ENCODE assay signal across 8 mouse cellular contexts in the genomic region with DNA sequence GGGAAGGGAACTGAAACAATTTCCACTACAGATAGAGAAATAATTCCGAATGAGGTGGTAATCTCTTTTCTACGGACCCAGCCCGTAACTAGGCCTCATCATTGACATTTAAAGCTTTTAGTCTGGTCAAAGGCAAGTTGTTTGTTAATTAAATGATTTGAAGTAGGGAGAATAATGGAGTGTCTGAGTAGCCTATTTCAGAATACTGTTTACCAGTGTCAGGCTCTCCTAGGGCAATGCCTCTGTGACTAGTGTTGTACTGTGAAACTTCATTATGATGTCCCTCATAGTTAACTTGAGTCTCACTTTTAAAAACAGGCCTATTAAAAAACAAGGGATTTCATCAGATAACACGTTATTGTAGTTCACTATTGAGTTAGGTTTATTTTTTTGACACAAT. TPM values are rescaled to one million over a fixed set of nuclear protein-coding genes. Genes with fewer than 3 reads are reported as not detected.
DNase-seq lines count a peak whose midpoint lies in the region; ATAC-seq lines count a peak whose summit lies in the region.

No protein-coding gene starts in this region.

- peak overlapping the region; percentile 73 for H3K4me2 ChIP-seq in heart, embryonic 13.5 days
- peak overlapping the region; percentile 60 for H3K4me2 ChIP-seq in midbrain, embryonic 12.5 days (replicated peaks)

- H3K36me3 ChIP-seq in heart, embryonic 13.5 days: no peaks in the 10 kb centered on the region
- peaks cover 21% of the 10 kb centered on the region; the same call in 1 of the 2 replicates for H3K36me3 ChIP-seq in hindbrain, embryonic 10.5 days
- no peaks in the 10 kb centered on the region for H3K36me3 ChIP-seq in midbrain, embryonic 12.5 days

- H3K27me3 ChIP-seq in heart, embryonic 13.5 days (replicated peaks): no peaks in the 10 kb centered on the region
- no peaks in the 10 kb centered on the region for H3K27me3 ChIP-seq in hindbrain, embryonic 10.5 days (ENCODE audit: insufficient read depth, poor library complexity, severe bottlenecking)
- no peaks in the 10 kb centered on the region for H3K27me3 ChIP-seq in midbrain, embryonic 12.5 days

- WGBS in heart, embryonic 13.5 days: 0% methylated on average over 4 of the region's 4 CpGs
- 1% methylated on average over 4 of the region's 4 CpGs for whole genome bisulfite sequencing in hindbrain, embryonic 10.5 days
- 2% methylated on average over 4 of the region's 4 CpGs for WGBS in midbrain, embryonic 12.5 days

- DNase-seq in heart, postnatal 4 days: no peak
- peak; percentile 46 for DNase-seq in adipocyte (ENCODE audit: low spot score)
- no peak for DNase-seq in hindbrain, embryonic 10.5 days (ENCODE audit: low spot score)
- DNase-seq in adrenal gland, postnatal 36 days: no peak
- DNase-seq in left cerebral cortex, adult 11 months (ENCODE audit: low spot score): no peak
- no peak for DNase-seq in gastrocnemius, postnatal 4 days (ENCODE audit: low spot score in 2 of 2)

- H3K4me3 ChIP-seq in heart, embryonic 13.5 days: peak overlapping the region; percentile 96
- peak overlapping the region; percentile 96 for H3K4me3 ChIP-seq in hindbrain, embryonic 10.5 days
- peak overlapping the region; percentile 93 for H3K4me3 ChIP-seq in midbrain, embryonic 12.5 days

- H3K27ac ChIP-seq in heart, embryonic 13.5 days (replicated peaks): peak overlapping the region; percentile 100
- H3K27ac ChIP-seq in hindbrain, embryonic 10.5 days: peak overlapping the region; percentile 99
- peak overlapping the region; percentile 99 for H3K27ac ChIP-seq in midbrain, embryonic 12.5 days (replicated peaks)

- H3K9ac ChIP-seq in heart, embryonic 13.5 days: peak overlapping the region; percentile 99
- peak overlapping the region; percentile 99 for H3K9ac ChIP-seq in midbrain, embryonic 12.5 days (replicated peaks)

- ATAC-seq in heart, embryonic 13.5 days (ENCODE audit: extremely low read depth, insufficient number of reproducible peaks, low FRiP score, low TSS enrichment): no peak
- no peak for ATAC-seq in midbrain, embryonic 12.5 days (ENCODE audit: low FRiP score, low read depth)

- peaks cover 28% of the 10 kb centered on the region for H3K4me1 ChIP-seq in heart, embryonic 13.5 days
- H3K4me1 ChIP-seq in hindbrain, embryonic 10.5 days (replicated peaks): peaks cover 18% of the 10 kb centered on the region
- H3K4me1 ChIP-seq in midbrain, embryonic 12.5 days: peaks cover 20% of the 10 kb centered on the region

- H3K9me3 ChIP-seq in heart, embryonic 13.5 days: no peaks in the 10 kb centered on the region
- H3K9me3 ChIP-seq in hindbrain, embryonic 10.5 days: no peaks in the 10 kb centered on the region
- no peaks in the 10 kb centered on the region for H3K9me3 ChIP-seq in midbrain, embryonic 12.5 days

RNA-seq across cellular contexts. Expression of a gene that starts 1.1 kb away (rescaled TPM):
- polyA plus RNA-seq in heart, embryonic 13.5 days (2015; fragmentation: Nextera tagmentation; extraction: Ambion mirVana): 124 and 142 TPM in 2 replicates
- 10 to 100 TPM; 84.6 to 87.0 TPM for total RNA-seq in heart, postnatal 4 days (2021)
- polyA plus RNA-seq in hindbrain, embryonic 10.5 days (2016; fragmentation: Nextera tagmentation; extraction: Ambion mirVana): 182 and 190 TPM in 2 replicates
- 175 and 178 TPM in 2 replicates for polyA plus RNA-seq in midbrain, embryonic 12.5 days (2016; fragmentation: Nextera tagmentation; extraction: Ambion mirVana)
- 10 to 100 TPM; 87.3 to 96.5 TPM for total RNA-seq in adrenal gland, postnatal 36 days (2021)
- total RNA-seq in gastrocnemius, postnatal 4 days (2021): 10 to 100 TPM; 77.9 to 88.6 TPM

RNA-seq across cellular contexts. Expression of a gene that starts 1.1 kb away (rescaled TPM):
- polyA plus RNA-seq in heart, embryonic 13.5 days (2015; fragmentation: Nextera tagmentation; extraction: Ambion mirVana): 100 and 101 TPM in 2 replicates
- total RNA-seq in heart, postnatal 4 days (2021): 10 to 100 TPM; 89.6 to 89.9 TPM
- polyA plus RNA-seq in hindbrain, embryonic 10.5 days (2016; fragmentation: Nextera tagmentation; extraction: Ambion mirVana): 74.4 and 106 TPM in 2 replicates
- 117 and 118 TPM in 2 replicates for polyA plus RNA-seq in midbrain, embryonic 12.5 days (2016; fragmentation: Nextera tagmentation; extraction: Ambion mirVana)
- 100 to 1,000 TPM; 155 to 187 TPM for total RNA-seq in adrenal gland, postnatal 36 days (2021)
- 10 to 100 TPM; 63.6 to 70.2 TPM for total RNA-seq in gastrocnemius, postnatal 4 days (2021)

RNA-seq across cellular contexts. Expression of a gene that starts 45.5 kb away (rescaled TPM):
- 1.9 TPM in 1 of 2 replicates, not detected in the other for polyA plus RNA-seq in heart, embryonic 13.5 days (2015; fragmentation: Nextera tagmentation; extraction: Ambion mirVana)
- total RNA-seq in heart, postnatal 4 days (2021): 1 to 10 TPM in 1 of 2 experiments, not detected in 1; 3.5 TPM
- polyA plus RNA-seq in hindbrain, embryonic 10.5 days (2016; fragmentation: Nextera tagmentation; extraction: Ambion mirVana): not detected in 2 replicates
- not detected in 2 replicates for polyA plus RNA-seq in midbrain, embryonic 12.5 days (2016; fragmentation: Nextera tagmentation; extraction: Ambion mirVana)
- total RNA-seq in adrenal gland, postnatal 36 days (2021): 1 to 10 TPM in 1 of 2 experiments, not detected in 1; 6.0 TPM
- total RNA-seq in gastrocnemius, postnatal 4 days (2021): 1 to 10 TPM in 1 of 2 experiments, not detected in 1; 3.0 TPM
